Mouse (Mus musculus) embryonic fibroblast, embryonic 13.5 days (primary cell): ENCODE results near the gene Ptcra.

Experiments used
- CTCF ChIP-seq: IDR thresholded peaks from 2 replicates; pipeline ENCODE4 v1.5.1; 2011; ENCODE audit warnings: mild to moderate bottlenecking, control low read depth, low read length, moderate library complexity, borderline replicate concordance; ENCODE audit not compliant: insufficient read depth
- POLR2A ChIP-seq: IDR thresholded peaks from 2 replicates; pipeline ENCODE4 v1.6.1; 2011; ENCODE audit warnings: low read depth, mild to moderate bottlenecking, control low read depth, low read length, moderate library complexity

GRCm38 (mm10) chr17:46771616-46772015 is 8.1 kb upstream of the Ptcra start:
- TF ChIP-seq CTCF (no peak), POLR2A (no peak)
